Mouse (Mus musculus) olfactory bulb, adult 2 months (tissue): ENCODE measurements around the gene Sun1.

ENCODE experiments used
- CTCF ChIP-seq: fragments of 200-500 bp; IDR thresholded peaks from 2 replicates; pipeline ENCODE4 v1.5.1; 2012; ENCODE audit warnings: low read depth, mild to moderate bottlenecking, low read length, moderate library complexity; ENCODE audit not compliant: insufficient read depth
- POLR2A ChIP-seq: fragments of 200-500 bp; IDR thresholded peaks from 2 replicates; pipeline ENCODE4 v1.6.1; 2012; ENCODE audit warnings: mild to moderate bottlenecking, low read depth, low read length, moderate library complexity; ENCODE audit not compliant: insufficient read depth

- TF ChIP-seq CTCF (no peak), POLR2A (no peak)
Observed at GRCm38 (mm10) chr5:139234423-139234822, 34.0 kb downstream of the Sun1 start.
